Mouse (Mus musculus): ENCODE results near the gene Yap1.

DNA sequence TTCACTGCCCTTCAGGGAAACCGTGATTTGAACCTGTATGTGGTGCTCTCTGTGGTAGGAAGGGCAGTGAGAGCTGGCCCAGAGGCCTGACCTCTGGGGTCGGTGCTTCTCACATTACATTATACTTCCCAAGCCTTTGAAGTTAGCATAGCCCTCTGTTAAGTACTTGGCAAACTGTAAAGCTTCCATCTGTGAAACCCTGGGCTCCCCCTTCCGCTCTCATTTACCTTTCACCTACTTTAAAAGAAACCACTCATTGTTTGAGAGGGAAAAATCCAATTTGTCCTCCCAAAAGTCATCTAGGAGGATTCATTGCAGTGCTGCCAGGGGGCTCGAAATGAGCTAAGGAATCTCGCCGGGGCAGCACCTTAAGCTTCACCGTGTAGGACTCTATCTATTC lies 102.1 kb downstream of the Yap1 start:
- TF ChIP-seq CTCF (IDR thresholded peaks at IDR 0.05; ENCODE audit: extremely low read depth, insufficient read depth, low read length) = no peak
- no peak for TF ChIP-seq POLR2A (IDR thresholded peaks at IDR 0.05; ENCODE audit: extremely low read depth, insufficient read depth, low read length)

All from cortical plate, adult 2 months (tissue).